Mouse (Mus musculus): ENCODE measurements around the gene Arhgap24. TPM values are rescaled to one million over a fixed set of nuclear protein-coding genes. Genes with fewer than 3 reads are reported as not detected.

Gene Arhgap24
- polyA plus RNA-seq, 1 experiment from 2014 or later = 3.2 TPM

DNA sequence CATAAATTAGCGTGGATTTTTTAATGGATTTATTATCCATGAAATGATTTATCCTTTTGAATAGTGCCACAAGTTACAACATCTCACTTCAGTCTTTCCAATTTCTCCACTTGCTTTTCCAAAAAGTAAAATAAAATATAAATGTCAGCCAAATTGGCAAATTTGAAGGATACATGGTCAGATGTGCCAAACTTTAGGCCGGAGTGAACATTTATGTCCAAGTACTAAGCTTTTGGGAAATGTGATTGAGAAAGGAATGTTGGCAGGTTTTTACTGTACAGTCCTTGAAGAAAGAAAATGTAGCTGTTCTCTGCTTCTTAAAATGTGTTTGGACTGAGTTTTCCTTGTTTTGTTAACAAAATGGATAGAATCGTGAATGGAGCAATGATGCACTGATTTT, 185.7 kb downstream of the Arhgap24 start:
- no peak overlapping the region for H3K4me3 ChIP-seq (ENCODE audit: low read depth, low read length)
- no peaks in the 10 kb centered on the region for H3K27me3 ChIP-seq (ENCODE audit: insufficient read depth, low read length)
- H3K27ac ChIP-seq (ENCODE audit: low read depth) = no peak overlapping the region
- H3K9ac ChIP-seq (replicated peaks) = no peak overlapping the region
- 0 out of 2 replicates have a peak, but pooled peaks cover 3% of the 10 kb centered on the region for H3K4me1 ChIP-seq (ENCODE audit: insufficient read depth)
- WGBS (ENCODE audit: insufficient replicate concordance) = 74% methylated on average over 3 of the region's 3 CpGs
- TF ChIP-seq CTCF (IDR thresholded peaks at IDR 0.05; ENCODE audit: low read depth) = no peak
- TF ChIP-seq EP300 (IDR thresholded peaks at IDR 0.05; ENCODE audit: low read depth) = no peak
- DNase-seq (no peak), ATAC-seq (no peak)
- H3K4me2 ChIP-seq (ENCODE audit: low read depth, low read length) = no peak overlapping the region
- no peaks in the 10 kb centered on the region for H3K9me3 ChIP-seq (ENCODE audit: low read length)
- no peaks in the 10 kb centered on the region for H3K36me3 ChIP-seq (replicated peaks; ENCODE audit: insufficient read depth, low read length)

- TF ChIP-seq EP300 (IDR thresholded peaks at IDR 0.05; ENCODE audit: low read depth) (no peak), CTCF (IDR thresholded peaks at IDR 0.05; ENCODE audit: low read depth) (no peak)
- Histone ChIP-seq H3K4me1 (ENCODE audit: insufficient read depth) (0 out of 2 replicates have a peak, but pooled peaks cover 3% of the 10 kb centered on the region), H3K4me2 (ENCODE audit: low read depth, low read length) (no peak overlapping the region), H3K27ac (ENCODE audit: low read depth) (no peak overlapping the region), H3K36me3 (replicated peaks; ENCODE audit: insufficient read depth, low read length) (no peaks in the 10 kb centered on the region), H3K4me3 (ENCODE audit: low read depth, low read length) (no peak overlapping the region), H3K9me3 (ENCODE audit: low read length) (no peaks in the 10 kb centered on the region), H3K27me3 (ENCODE audit: insufficient read depth, low read length) (no peaks in the 10 kb centered on the region), H3K9ac (replicated peaks) (no peak overlapping the region)
- DNase-seq (no peak), ATAC-seq (no peak)
- 76% methylated on average over 9 of the region's 9 CpGs for WGBS (ENCODE audit: insufficient replicate concordance)
These were observed 186.8 kb downstream of the Arhgap24 start for GRCm38 (mm10) chr5:102667754-102668575.

DNA sequence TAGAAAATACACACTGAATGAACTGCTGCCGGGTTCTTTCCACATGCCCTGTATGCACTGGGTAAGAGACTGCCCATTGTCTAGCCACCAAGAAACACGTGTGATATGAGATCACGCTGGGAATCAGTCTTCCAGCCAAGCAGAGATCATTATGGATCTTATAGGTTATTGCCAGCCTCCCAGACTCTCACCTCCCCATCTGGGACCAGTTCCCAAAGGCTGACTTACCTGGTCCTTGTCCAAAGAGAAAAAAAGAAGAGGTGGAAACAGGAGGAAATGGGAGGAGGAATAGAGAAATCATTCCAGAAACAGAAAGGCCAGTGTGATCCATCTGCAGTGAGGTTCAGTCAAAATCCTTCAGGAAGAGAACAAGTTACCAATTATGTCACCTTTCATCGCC, 189.0 kb downstream of the Arhgap24 start:
- 76% methylated on average over 4 of the region's 4 CpGs for WGBS (ENCODE audit: insufficient replicate concordance)
- H3K27ac ChIP-seq (ENCODE audit: low read depth) = no peak overlapping the region
- H3K36me3 ChIP-seq (replicated peaks; ENCODE audit: insufficient read depth, low read length) = no peaks in the 10 kb centered on the region
- no peaks in the 10 kb centered on the region for H3K27me3 ChIP-seq (ENCODE audit: insufficient read depth, low read length)
- H3K4me1 ChIP-seq (ENCODE audit: insufficient read depth) = 0 out of 2 replicates have a peak, but pooled peaks cover 3% of the 10 kb centered on the region
- H3K9ac ChIP-seq (replicated peaks) = no peak overlapping the region
- H3K4me2 ChIP-seq (ENCODE audit: low read depth, low read length) = no peak overlapping the region
- DNase-seq (no peak), ATAC-seq (no peak)
- no peak for TF ChIP-seq CTCF (IDR thresholded peaks at IDR 0.05; ENCODE audit: low read depth)
- TF ChIP-seq EP300 (IDR thresholded peaks at IDR 0.05; ENCODE audit: low read depth) = no peak
- H3K9me3 ChIP-seq (ENCODE audit: low read length) = no peaks in the 10 kb centered on the region
- no peak overlapping the region for H3K4me3 ChIP-seq (ENCODE audit: low read depth, low read length)

DNA sequence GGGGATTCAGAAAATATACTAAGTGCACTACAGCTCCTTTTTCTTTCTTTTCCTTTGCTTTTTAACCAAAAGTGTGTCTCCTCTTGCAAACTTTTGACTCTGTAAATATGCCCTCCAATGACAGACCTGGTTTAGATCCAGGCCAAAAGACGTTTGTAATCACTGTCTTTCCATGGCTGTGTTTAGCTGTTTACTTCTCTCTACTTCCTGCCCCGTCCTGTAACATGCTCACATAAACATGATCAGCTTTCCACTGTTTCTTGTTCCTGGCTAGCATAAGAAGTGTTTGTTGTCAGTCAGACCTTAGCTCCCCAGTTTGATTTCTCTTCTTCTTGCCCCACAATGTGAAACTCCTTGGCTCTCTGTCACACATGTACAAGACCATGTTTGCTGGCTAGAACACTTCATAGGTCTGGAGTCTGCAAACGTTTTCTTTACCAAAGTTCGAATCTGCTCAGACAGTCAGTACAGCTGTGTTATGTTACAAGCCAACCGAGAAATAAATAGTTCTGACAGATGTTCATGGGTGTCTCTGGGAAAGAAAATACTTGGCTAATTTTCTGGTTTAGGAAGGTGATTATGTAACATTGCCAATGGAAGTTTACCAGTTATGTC, 189.6 kb downstream of the Arhgap24 start:
- Histone ChIP-seq H3K9me3 (ENCODE audit: low read length) (no peaks in the 10 kb centered on the region), H3K27ac (ENCODE audit: low read depth) (no peak overlapping the region), H3K36me3 (replicated peaks; ENCODE audit: insufficient read depth, low read length) (no peaks in the 10 kb centered on the region), H3K4me3 (ENCODE audit: low read depth, low read length) (no peak overlapping the region), H3K27me3 (ENCODE audit: insufficient read depth, low read length) (no peaks in the 10 kb centered on the region), H3K4me1 (ENCODE audit: insufficient read depth) (0 out of 2 replicates have a peak, but pooled peaks cover 3% of the 10 kb centered on the region), H3K9ac (replicated peaks) (no peak overlapping the region), H3K4me2 (ENCODE audit: low read depth, low read length) (no peak overlapping the region)
- no peak for ATAC-seq
- 46% methylated on average over 5 of the region's 5 CpGs for WGBS (ENCODE audit: insufficient replicate concordance)
- no peak for DNase-seq
- TF ChIP-seq CTCF (IDR thresholded peaks at IDR 0.05; ENCODE audit: low read depth) = no peak
- TF ChIP-seq EP300 (IDR thresholded peaks at IDR 0.05; ENCODE audit: low read depth) = no peak

DNA sequence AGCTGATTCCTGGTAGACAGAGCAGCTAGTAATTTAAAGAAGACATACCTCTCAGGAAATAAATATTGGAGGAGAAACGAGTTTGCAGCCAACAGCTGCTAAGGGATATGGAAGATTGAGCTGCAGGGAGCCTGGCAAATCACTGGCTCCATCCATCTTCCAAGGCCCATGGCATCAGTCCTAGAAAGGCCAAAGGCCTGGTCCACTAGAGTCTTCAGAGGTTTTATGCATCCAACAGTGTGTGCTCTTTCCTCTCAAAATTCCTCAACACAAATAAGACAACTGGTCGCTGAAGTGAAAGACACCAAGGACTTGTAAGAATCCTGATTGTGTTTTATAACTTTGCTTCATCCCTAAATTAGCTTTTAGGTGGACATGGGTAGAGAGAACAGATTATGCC, 194.1 kb downstream of the Arhgap24 start:
- no peak for DNase-seq
- WGBS (ENCODE audit: insufficient replicate concordance) = 65% methylated on average over 2 of the region's 2 CpGs

DNA sequence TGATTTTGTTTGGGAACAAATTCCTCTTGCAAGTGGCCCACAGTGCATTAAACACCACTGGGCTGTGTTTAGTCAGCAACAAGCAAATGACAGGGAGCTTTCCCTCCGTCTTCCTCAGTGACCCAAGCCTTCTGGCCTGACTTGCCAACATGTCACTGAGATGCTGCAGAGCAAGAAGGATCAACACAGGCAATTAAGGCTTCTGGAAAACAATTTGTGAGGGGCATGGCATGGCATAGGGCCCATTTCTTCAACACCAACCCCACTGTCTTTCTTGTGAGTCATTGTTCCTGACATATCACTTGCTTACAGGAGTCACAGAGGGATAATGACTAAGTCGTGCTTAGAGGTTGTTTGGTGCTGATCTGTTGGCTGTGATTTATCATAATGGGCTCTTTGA, 196.0 kb downstream of the Arhgap24 start:
- Histone ChIP-seq H3K9me3 (ENCODE audit: low read length) (no peaks in the 10 kb centered on the region), H3K36me3 (replicated peaks; ENCODE audit: insufficient read depth, low read length) (no peaks in the 10 kb centered on the region), H3K9ac (replicated peaks) (no peak overlapping the region), H3K27me3 (ENCODE audit: insufficient read depth, low read length) (no peaks in the 10 kb centered on the region), H3K4me1 (ENCODE audit: insufficient read depth) (no peaks in the 10 kb centered on the region), H3K4me2 (ENCODE audit: low read depth, low read length) (no peak overlapping the region), H3K27ac (ENCODE audit: low read depth) (no peak overlapping the region), H3K4me3 (ENCODE audit: low read depth, low read length) (no peak overlapping the region)
- no peak for TF ChIP-seq CTCF (IDR thresholded peaks at IDR 0.05; ENCODE audit: low read depth)
- no peak for TF ChIP-seq EP300 (IDR thresholded peaks at IDR 0.05; ENCODE audit: low read depth)
- no peak for DNase-seq
- no peak for ATAC-seq
- WGBS (ENCODE audit: insufficient replicate concordance) = 20% methylated on average over 2 of the region's 2 CpGs

More for the DNA sequence above, 194.1 kb downstream of the Arhgap24 start:
- no peak overlapping the region for H3K9ac ChIP-seq (replicated peaks)
- H3K4me3 ChIP-seq (ENCODE audit: low read depth, low read length) = no peak overlapping the region
- H3K27ac ChIP-seq (ENCODE audit: low read depth) = no peak overlapping the region
- no peaks in the 10 kb centered on the region for H3K9me3 ChIP-seq (ENCODE audit: low read length)
- ATAC-seq = no peak
- 0 out of 2 replicates have a peak, but pooled peaks cover 3% of the 10 kb centered on the region for H3K4me1 ChIP-seq (ENCODE audit: insufficient read depth)
- TF ChIP-seq CTCF (IDR thresholded peaks at IDR 0.05; ENCODE audit: low read depth) = no peak
- TF ChIP-seq EP300 (IDR thresholded peaks at IDR 0.05; ENCODE audit: low read depth) = no peak
- no peaks in the 10 kb centered on the region for H3K36me3 ChIP-seq (replicated peaks; ENCODE audit: insufficient read depth, low read length)
- no peaks in the 10 kb centered on the region for H3K27me3 ChIP-seq (ENCODE audit: insufficient read depth, low read length)
- H3K4me2 ChIP-seq (ENCODE audit: low read depth, low read length) = no peak overlapping the region

All from liver, postnatal 0 days (tissue).